Mouse (Mus musculus): Measurements from ENCODE around the gene Olfr1373. TPM values are rescaled to one million over a fixed set of nuclear protein-coding genes. Genes with fewer than 3 reads are reported as not detected.

Gene Olfr1373
- polyA plus RNA-seq, 1 experiment from 2014 or later: not detected

- DNase-seq (ENCODE audit: low spot score) (no peak), ATAC-seq (ENCODE audit: low FRiP score, low TSS enrichment) (no peak)
- Histone ChIP-seq H3K4me1 (replicated peaks; ENCODE audit: control insufficient read depth, insufficient read depth) (peaks cover 7% of the 10 kb centered on the region; the same call in 1 of the 2 replicates), H3K9me3 (ENCODE audit: control insufficient read depth, low read length) (no peaks in the 10 kb centered on the region), H3K4me3 (ENCODE audit: low read depth, low read length) (no peak overlapping the region), H3K9ac (ENCODE audit: low read length) (no peak overlapping the region), H3K27ac (replicated peaks) (peak overlapping the region; percentile 100), H3K27me3 (ENCODE audit: control insufficient read depth, insufficient read depth, low read length) (no peaks in the 10 kb centered on the region), H3K4me2 (replicated peaks; ENCODE audit: low read depth) (no peak overlapping the region), H3K36me3 (ENCODE audit: control insufficient read depth, insufficient read depth, low read length) (no peaks in the 10 kb centered on the region)
- WGBS: 64% methylated on average over 2 of the region's 2 CpGs
- TF ChIP-seq CTCF (IDR thresholded peaks at IDR 0.05; ENCODE audit: low read depth): no peak
- TF ChIP-seq EP300 (optimal IDR thresholded peaks at IDR 0.05): no peak
These were observed 47.7 kb downstream of the Olfr1373 start for GRCm38 (mm10) chr11:52097596-52097995.

GRCm38 (mm10) chr11:52097016-52097415 is 48.3 kb downstream of the Olfr1373 start:
- no peaks in the 10 kb centered on the region for H3K9me3 ChIP-seq (ENCODE audit: control insufficient read depth, low read length)
- no peaks in the 10 kb centered on the region for H3K27me3 ChIP-seq (ENCODE audit: control insufficient read depth, insufficient read depth, low read length)
- H3K36me3 ChIP-seq (ENCODE audit: control insufficient read depth, insufficient read depth, low read length): no peaks in the 10 kb centered on the region
- H3K4me1 ChIP-seq (replicated peaks; ENCODE audit: control insufficient read depth, insufficient read depth): peaks cover 5% of the 10 kb centered on the region; the same call in 1 of the 2 replicates
- 70% methylated on average over 3 of the region's 3 CpGs for WGBS
- no peak overlapping the region for H3K4me2 ChIP-seq (replicated peaks; ENCODE audit: low read depth)
- no peak for ATAC-seq (ENCODE audit: low FRiP score, low TSS enrichment)
- no peak for DNase-seq (ENCODE audit: low spot score)
- TF ChIP-seq CTCF (IDR thresholded peaks at IDR 0.05; ENCODE audit: low read depth) (no peak), EP300 (optimal IDR thresholded peaks at IDR 0.05) (no peak)
- peak overlapping the region; percentile 100 for H3K27ac ChIP-seq (replicated peaks)
- H3K4me3 ChIP-seq (ENCODE audit: low read depth, low read length): no peak overlapping the region
- no peak overlapping the region for H3K9ac ChIP-seq (ENCODE audit: low read length)

Small RNA genes lying within 50 kb of the gene (microRNA-seq; reads per million reads assigned to microRNA genes)
- gene Gm24157 (not detected), gene Mir3061 (10.3 reads per million, percentile 17 among the genes with 10 or more reads in this experiment)

Other genes starting within 250 kb of the Olfr1373 start
- gene Cdkn2aipnl, start 177.9 kb downstream of the Olfr1373 start, polyA plus RNA-seq (2015; fragmentation: Nextera tagmentation; extraction: Ambion mirVana): 43.0 and 46.9 TPM in 2 replicates
- 182 and 183 TPM in 2 replicates for gene Ube2b, start 144.8 kb downstream of the Olfr1373 start, polyA plus RNA-seq (2015; fragmentation: Nextera tagmentation; extraction: Ambion mirVana)
- 4.8 and 5.5 TPM in 2 replicates for gene Cdkl3, start 141.3 kb downstream of the Olfr1373 start, polyA plus RNA-seq (2015; fragmentation: Nextera tagmentation; extraction: Ambion mirVana)
- 63.8 and 66.5 TPM in 2 replicates for gene Ppp2ca, start 46.8 kb downstream of the Olfr1373 start, polyA plus RNA-seq (2015; fragmentation: Nextera tagmentation; extraction: Ambion mirVana)
- gene Olfr1371, start 68.5 kb upstream of the Olfr1373 start, polyA plus RNA-seq (2015; fragmentation: Nextera tagmentation; extraction: Ambion mirVana): not detected in 2 replicates
- 530 and 542 TPM in 2 replicates for gene Skp1a, start 86.5 kb upstream of the Olfr1373 start, polyA plus RNA-seq (2015; fragmentation: Nextera tagmentation; extraction: Ambion mirVana)
- 3.6 and 3.7 TPM in 2 replicates for gene Tcf7, start 137.5 kb upstream of the Olfr1373 start, polyA plus RNA-seq (2015; fragmentation: Nextera tagmentation; extraction: Ambion mirVana)
- gene Vdac1, start 215.3 kb upstream of the Olfr1373 start, polyA plus RNA-seq (2015; fragmentation: Nextera tagmentation; extraction: Ambion mirVana): 189 and 193 TPM in 2 replicates

Measured in stomach, postnatal 0 days (tissue).